Mouse (Mus musculus) thymus, postnatal 10 days (tissue): ENCODE data around the gene Xpo4.
"Not testable (repeated sequence)": the region's sequence is repeated elsewhere in the genome, so short reads cannot be mapped to it uniquely, and the experiment has no call there.

Source experiments
- DNase-seq, 2 experiments: peaks; one replicate each; pipeline ENCODE4 v3.0.0; 2021; ENCODE audit warnings: low spot score in 2 of 2

Gene Xpo4

DNA sequence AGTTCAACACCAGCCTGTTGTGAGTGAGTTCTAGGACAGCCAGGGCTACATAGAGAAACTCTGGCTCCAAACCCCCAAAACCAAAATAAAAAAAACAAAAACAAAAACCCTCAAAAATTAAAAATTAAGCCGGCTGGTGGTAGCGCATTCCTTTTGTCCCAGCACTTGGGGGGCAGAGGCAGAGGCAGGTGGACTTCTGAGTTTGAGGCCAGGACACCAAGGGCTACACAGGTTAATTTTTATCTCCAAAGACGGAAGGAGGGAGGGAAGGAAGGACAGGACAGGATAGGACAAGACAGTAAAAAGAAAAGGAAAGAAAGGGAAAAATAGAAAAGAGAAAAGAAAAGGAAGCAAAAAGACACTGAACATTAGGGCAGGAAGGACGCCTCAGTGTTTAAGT is 17.5 kb upstream of the Xpo4 start:
- DNase-seq = no peak

DNA sequence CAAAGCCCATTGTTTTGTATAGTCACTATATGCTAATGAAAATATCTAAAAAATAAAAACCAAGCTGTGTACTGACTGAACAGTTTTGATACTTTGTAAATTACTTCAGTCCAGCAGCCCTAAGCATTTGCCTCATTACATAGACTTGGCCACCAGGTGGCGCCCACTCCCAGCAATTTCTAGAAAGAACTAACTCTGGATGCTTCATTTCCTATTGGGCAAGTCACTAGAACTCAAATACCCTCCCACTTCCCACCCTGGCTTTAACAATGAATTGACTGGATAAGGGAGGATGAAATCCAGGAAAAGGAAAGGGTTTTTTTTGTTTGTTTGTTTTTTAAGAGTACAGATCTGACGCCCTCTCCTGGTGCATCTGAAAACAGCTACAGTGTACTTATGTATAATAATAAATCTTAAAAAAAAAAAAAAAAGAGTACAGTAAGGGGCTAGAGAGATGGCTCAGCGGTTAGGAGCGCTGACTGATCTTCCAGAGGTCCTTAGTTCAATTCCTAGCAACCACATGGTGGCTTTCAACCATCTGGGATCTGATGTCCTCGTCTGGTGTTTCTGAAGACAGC is 14.8 kb upstream of the Xpo4 start:
- DNase-seq = peak; percentile 48 to 79

DNA sequence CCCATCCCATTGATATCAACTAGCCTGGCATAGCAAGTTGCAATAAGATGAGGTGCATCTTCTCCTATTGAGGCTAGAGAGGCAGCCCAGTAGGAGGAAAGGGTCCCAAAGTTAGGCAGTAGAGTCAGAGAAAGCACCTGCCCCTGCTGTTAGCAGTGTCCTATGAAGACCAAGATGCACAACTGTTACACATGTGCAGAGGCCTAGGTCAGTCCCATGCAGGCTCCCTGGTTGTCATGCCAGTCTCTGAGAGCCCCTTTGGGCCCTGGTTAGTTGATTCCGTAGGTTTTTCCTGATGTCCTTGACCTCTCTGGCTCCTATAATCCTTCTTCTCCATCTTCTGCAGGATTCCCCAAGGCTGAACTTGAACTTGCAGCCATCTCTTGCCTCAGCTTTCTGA is 14.3 kb upstream of the Xpo4 start:
- no peak for DNase-seq

DNA sequence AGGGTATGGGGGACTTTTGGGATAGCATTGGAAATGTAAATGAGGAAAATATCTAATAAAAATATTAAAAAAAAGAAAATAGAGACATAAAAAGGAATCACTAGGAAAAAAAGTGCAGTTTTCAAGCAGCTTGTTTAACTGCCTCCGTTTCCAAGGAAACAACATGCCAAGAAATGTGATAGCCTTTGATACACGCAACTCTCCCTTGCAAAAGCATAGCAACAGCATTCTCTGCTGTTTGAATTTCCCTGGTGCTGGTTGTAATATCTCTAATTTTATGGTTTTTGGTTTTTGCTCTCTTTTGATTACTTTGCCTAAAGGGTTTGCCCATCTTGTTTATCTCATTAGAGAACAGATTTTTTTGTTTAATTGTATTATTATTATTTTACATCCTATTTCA is 10.3 kb upstream of the Xpo4 start:
- no peak for DNase-seq

DNA sequence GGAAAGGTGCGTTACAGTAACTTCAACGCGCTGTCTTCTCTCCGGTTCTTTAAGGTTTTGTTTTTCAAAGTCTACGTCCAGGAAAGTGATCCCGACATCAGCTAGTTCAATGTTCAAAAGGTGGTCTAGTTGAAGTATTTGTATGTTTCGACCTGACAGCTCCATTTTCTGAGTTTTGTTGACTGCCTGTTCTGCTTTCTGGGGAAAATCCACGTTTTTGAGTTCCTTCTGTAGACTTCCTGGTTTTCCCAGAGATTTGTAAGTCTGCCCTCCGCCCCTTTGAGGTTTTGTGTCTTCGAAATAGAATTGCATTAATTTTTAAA is 359 bp upstream of the Xpo4 start:
- DNase-seq = no peak

DNA sequence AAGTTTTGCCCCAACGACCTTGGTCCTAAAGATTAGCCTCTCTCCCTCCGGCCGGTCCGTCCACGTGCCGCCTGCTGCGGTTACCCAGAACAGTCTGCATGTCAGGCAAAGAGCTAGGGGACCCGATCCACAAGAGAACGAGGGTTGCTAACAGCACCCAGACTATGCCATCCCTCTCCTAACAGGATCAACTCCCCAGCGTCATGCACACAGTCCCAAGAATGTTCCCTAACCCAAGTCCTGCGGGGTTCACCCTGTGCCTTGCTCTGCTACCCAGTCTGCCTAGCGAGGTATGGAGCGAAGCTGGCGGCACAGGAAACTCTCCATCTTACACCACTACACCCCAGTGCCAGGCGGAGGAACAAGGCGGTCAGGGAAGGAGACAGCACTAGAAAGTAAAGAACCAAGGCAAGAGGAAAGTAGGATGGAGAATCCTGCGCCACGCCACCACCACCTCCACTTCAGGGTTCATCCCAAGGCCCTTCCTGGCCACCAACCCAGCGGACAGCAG is 864 bp downstream of the Xpo4 start:
- DNase-seq = peak in 1 of 2 experiments; percentile 13

DNA sequence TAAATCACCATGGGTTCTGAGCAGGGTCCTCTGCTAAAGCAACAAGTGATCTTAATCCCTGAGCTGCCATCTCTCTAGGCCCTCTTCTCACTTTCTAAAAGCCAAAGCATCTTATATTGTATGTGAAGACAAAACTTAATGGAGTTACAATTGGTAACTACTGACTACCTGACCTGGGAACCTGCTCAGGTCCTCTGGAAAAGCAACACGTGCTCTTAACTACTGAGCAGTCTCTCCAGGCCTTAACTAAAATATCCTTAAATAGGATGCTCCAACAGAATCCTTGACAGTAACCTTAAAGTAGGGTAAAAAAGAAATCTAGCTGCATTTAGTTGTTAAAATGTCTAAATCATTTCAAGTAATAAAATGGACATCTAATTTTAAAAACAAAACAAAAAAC is 1.6 kb downstream of the Xpo4 start:
- DNase-seq = no peak

DNA sequence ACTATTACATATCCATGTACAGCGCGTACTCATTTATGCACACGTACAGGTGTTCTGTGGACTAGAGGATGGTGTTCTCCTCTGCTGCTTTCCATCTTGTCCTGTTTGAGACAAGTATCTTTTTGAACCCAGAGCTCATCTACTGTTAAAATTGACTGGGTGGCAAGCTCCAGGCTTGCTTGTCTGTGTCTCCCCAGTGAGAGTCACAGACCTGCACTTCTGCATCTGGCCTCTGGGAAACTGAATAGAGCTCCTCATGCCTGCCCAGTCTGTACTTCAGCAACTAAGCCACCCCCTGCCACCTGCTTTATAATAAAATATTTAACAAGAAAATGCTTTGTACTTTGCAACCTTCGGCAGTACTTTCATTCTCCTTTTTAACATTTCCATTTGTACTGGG is 6.9 kb downstream of the Xpo4 start:
- DNase-seq = no peak

DNA sequence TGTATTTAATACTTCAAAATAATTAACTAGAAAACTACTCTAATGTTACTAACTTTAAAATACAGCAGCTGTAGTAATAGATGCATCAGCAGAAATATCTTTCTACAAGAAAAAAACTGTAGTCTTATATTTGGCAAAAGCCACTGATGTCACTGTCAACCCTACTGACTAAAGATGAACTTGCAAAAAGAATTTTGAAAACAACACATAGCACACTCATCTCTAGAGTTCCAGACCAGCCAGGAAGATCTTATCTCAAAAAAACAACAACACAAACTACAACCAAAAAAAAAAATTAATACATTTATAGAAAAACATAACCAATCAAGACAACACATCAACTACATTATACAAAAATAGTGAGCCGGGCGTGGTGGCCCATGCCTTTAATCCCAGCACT is 7.7 kb downstream of the Xpo4 start:
- no peak for DNase-seq

DNA sequence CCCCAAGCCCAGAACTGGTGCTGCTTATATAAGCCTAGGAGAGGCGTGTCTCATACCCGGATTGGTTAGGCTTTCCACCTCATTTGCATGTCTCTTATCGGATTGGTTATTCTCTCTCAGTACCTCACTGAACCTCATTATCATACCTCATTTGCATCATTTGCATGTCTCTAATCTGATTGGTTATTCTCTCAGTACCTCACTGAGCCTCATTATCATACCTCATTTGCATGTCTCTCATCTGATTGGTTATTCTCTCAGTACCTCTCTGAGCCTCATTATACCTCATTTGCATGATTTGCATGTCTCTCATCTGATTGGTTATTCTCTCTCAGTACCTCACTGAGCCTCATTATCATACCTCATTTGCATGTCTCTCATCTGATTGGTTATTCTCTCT is 8.7 kb downstream of the Xpo4 start:
- not testable (repeated sequence) for DNase-seq

DNA sequence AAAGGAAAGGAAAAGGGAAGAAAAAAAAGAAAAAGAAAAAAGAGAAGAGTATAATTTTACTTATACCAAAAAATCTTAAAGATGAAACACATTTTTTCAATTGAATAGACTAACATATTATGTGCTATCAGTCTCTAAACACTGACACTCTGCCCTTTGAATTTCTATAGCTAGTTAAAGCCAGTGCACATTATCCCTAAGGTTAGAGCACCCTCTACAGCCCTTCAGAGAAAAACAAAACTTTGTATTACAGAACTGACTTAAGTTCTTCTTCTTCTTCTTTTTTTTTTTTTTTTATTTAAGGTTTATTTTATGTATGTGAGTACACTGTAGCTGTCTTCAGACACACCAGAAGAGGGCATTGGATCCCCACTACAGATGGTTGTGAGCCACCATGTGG is 15.7 kb downstream of the Xpo4 start:
- DNase-seq = no peak

DNA sequence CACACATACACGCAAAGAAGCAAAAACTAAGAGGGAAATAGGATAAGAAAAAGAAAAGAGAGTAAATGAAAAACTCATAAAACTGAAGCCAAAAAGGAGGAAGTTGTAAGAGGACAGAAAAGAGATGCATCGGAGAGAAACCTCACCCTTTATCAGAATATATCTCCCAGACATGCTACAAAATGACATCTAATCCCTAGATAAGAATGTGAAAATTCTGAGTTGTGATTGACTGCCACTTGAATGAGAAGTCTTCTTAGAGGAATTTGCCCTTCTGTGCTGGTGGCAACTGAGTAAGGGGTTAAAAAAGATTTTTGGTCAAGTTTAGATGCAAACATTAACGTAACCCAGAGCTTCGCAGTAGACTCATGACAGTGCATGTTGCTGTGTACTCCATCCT is 19.1 kb downstream of the Xpo4 start:
- no peak for DNase-seq

DNA sequence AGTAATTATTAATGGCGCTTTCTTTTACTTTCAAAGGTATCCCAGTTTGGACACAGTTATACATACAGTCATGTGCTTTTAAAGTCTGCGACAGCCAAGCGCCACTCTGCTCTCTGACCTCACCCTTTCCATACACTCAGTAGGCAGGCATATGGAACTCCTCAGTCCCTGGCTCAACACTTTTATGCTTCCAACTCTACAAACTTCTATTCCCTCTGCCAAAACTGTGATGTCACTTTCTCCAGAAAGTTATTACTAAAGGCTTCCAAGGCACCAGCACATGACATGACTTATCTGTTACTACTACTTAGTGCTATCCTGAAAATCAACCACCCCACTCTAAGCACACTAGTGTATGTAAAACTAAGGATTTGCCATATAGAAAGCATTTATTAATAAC is 26.1 kb downstream of the Xpo4 start:
- DNase-seq = no peak

DNA sequence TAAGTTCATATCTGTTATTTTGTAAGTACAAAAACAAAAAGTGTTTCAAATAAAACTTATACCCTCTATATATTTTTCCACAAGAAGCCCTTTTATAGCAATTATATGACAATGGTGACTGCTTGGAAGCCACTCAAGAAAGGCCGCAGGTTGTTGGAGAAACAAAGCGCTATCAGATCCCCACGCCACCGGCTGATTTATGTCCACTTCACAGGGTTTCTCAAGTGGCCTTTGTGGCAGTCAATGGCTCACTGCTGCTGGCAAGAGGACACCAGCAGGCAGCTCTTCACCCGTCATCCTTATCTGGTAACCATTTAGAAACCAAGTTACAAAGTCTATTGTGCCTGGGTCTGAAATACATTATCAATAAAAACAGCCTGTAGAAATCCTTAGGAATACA is 31.1 kb downstream of the Xpo4 start:
- no peak for DNase-seq

DNA sequence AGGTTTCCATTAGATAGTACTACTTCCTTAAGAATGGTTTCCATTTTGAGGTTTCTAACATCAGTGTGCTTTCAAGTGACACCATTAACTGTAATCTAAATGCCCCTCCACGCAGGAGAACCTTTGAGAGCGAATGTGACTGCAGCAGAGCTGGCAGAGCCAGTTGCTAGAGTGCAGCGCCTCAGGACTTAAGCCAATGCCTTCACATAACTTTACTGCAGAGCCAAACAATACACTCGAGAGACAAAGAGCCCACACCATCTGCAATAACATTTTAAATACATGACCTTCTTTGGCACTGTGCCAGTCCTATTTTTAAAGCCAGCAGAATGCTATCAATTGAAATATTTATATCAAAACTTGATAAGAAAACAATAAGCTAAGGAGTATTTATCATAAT is 35.6 kb downstream of the Xpo4 start:
- DNase-seq = no peak

DNA sequence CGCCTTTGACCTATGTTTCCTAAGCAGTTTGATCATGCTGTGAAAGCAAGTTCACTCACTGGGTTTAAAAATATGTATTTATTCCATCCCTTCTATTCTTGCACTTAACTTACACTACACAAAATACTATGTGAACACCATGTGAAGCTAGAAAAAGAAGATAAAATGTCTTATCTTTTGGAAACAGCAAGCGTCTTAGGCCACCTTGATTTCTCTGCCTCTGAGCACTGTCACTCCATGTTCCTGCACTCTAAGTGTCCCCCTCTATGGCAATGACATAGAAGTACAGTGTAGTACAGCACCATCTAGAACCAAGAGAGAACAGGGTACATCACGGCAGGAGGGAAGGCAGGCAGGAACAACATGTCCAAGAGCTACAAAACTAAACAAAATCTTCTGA is 42.3 kb downstream of the Xpo4 start:
- DNase-seq = no peak

DNA sequence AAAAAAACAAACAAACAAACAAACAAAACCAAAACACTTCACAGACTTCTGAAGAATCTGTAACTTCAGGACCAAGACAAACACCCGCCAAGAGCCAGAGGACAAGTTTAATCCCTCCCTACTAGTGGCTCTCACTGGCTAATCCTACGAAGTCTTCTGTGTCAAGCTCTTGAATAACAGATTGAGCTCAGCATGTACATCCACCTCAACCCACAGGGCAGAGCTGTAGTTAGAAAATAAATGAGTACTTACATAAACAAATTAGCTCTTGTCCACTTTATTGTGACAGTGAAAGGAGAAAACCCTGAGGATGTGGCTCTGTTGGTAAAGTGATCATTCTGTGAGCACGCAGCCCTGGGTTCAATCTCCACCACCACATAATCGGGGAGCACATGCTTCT is 43.5 kb downstream of the Xpo4 start:
- DNase-seq = no peak

DNA sequence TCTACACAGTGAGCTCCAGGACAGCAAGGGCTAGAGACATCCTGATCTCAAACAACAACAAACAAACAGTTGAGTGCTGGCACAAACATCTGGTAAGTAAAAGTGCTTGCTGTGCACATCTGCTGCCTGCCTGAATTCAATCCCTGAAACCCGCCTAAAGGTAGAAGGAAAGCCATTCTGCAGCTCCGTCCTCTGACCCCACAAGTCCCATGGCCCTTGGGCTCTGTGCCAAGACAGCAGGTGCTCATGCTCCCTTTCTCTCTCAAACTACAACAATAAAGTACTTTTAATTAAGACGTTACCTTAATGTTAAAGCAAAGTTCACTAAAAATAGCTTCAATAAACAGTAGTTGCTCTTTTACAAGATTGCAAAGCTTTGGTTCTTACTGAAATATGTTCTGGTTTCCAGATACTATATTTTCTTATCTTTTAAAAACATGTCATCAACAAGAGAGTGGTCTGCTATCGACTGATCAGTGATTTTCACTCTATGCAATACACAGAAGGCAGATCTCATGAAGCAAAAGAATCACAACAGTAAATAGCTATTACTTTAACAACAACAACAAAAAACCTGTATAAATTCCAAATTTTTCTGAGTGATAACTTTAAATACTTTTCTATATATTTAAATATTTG is 44.5 kb downstream of the Xpo4 start:
- DNase-seq = no peak

DNA sequence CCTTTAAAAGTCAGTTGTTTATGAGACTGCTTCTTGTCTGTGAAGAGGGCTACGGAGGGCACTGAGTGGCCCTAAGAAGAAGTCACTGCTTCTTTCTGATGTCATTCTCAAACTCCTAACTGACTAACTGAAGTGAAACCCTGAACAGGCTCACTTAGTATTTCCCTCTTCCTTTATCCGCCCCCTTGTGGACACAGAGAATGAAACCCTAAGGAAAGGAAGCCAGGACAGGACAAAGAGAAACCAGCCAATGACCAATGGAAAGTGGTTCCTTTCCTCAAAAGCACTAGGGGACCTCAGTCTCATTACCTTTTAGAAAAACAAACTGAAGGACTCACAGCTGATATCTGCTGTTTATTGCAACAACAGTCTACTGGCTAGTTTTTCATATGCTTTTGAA is 45.7 kb downstream of the Xpo4 start:
- peak in 1 of 2 experiments; percentile 29 for DNase-seq

DNA sequence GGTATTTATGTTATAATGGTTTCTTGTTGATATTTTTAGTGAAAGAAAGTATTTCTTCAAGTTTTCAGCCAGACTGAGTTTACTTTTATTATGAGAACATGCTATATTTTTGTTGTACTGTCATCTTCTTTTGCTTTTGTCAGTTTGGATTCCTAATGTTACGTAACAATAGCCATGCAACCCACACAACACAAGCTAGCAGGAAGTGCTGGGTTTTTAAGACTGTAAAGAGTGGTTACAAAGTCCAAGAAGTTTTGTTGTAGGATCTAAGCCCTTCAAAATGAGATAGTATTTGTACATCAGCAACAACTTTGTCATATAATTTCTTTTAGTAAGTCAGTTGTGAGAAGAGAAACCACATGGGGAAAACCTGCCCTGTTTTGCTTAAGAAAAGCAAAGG is 47.6 kb downstream of the Xpo4 start:
- DNase-seq = no peak

DNA sequence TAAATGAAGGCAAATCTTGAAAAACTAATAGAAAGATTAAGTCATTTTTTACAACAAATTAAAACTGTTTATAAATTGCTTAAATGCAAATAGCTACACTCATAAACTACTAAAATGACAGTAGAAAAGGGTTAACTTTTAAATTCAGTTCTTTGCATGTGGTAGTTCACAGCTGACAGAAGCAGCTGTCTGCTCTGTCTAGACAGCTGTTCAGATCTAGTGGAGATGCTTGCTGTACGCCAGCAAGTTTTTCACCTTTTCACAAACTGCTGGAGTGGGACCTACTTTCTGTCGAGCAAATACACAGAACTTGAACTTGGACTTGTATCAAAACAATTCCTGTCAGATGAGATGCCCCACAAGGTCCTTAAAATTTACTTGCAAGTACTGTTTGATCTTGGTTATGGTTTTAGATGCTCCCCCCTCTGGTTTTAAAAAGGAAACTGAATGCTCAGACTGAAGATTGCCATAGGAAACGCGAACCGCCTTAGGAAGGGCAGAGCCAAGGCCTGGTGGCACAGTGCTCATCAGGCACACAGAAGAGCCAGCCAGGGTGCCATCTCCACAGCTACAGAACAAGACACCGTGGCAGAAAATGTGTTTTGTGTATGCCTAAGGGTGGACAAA is 48.8 kb downstream of the Xpo4 start:
- peak in 1 of 2 experiments; percentile 6 for DNase-seq

DNA sequence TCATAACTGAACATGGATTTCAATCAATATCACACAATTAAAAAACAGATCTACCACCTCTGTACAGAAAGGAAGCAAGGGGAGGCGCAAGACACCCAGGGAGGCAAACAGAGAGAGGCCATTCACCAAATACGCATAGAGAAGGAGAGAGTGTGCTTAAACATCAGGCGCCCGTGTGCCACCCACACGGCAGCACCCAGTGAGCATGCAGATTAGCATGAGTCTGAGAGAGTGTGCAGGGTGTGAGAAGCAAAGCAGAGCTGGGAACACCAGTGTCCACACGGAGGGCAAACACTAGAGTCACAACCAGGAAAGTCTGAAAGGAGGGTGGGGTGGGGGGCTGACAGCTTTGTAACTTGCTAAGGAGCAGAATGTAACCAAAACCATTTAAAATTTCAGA is 49.4 kb downstream of the Xpo4 start:
- DNase-seq = no peak

DNA sequence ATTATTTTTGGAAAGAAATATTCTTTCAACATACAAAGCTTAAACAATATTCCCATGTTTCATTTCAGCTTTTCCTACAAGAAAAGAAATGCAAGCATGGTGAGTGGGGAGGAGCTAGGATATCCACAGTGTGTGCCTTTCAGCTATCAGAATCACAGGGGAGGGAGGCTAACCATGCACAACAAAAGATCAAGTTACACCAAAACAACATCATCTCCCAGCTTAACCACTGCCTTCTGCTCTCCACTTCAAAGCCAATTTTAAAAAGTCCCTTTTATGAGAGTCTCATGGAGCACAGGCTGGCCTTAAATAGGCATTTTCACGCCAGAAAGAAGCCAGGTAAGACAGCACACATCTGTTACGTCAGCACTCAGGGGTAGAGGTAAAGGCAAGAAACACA is 54.2 kb downstream of the Xpo4 start:
- DNase-seq = no peak
